Mouse (Mus musculus): Measurements from ENCODE around the gene Crybb1.

Gene Crybb1

DNA sequence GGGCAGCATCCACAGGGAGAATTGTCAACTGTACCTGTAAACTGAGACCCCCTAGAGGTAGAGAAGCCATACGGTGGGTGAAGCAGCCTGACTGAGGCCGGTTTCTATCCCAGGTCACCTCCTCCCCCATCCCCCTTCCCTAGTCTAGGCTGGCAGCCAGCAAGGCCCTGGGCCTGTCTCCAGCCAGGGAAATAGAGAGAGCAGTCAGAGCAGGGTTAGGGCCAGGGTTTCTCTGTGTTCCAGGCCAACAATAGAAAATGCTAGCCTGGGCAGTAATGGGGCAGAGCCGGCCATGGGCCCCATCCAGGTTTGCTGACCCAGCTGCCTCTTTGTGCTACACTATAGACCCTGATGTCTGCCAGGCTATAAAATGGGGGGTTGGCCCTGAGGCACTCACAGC is at the start of gene Crybb1:
TSS of gene Crybb1 (plus strand) at position 390 of the 400 bp plus-strand sequence.
- DNase-seq (ENCODE audit: low read depth, low spot score), result no peak

DNA sequence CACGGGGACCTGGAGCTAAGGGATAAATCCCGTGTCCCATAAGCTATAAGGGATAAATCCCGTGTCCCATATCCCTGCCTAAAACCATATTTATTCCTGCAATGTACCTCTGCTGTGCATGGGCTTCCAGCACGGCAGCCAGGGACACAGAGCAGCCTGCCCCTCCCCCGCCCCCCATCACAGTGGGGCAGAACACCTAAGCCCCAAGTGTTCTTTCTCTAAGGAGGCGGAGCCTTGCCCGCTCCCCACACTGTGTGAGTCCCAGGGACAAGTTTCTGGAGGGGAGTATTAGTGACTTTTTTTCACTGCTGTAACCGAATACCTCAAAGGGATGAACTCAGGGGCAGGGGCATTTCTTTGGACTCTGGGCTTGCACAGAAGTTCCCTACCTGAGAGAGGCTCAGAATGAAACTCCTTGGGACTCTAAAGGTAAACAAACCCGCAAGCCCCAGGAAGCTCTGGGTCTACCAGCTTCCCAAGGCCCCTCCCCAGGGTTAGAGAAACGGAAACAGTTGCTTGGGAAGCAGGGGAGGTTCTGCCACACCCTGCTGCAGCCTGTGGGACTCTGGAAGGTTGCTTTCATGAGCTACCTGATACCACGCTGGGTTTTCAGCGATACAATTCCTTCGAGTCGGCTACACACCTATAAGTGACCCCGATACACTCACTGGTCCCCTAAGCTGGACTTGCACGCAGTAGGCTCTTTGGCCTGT is 48.9 kb upstream of the Crybb1 start:
- DNase-seq (ENCODE audit: low read depth, low spot score), result no peak

DNA sequence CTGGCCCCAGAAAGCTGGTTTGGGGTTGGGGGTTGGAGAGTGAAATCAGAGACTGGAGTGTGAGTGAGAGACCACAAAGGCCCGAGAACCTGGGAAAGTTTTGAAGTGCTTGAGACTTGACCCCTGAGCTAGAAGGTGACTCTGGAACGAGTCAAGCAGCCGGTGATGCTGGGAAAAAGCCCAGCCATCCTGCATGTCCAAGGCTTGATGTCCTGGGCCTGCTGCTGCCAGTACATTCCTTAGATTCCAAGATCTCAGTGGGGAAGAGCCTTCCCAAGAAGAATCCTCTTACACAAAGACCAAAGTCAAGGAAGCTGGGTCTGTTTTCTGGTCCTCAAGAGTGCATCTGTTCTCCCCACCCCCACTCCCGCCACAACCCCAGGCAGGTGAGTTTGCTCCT is 47.3 kb upstream of the Crybb1 start:
- peak; percentile 56 for DNase-seq (ENCODE audit: low read depth, low spot score)

DNA sequence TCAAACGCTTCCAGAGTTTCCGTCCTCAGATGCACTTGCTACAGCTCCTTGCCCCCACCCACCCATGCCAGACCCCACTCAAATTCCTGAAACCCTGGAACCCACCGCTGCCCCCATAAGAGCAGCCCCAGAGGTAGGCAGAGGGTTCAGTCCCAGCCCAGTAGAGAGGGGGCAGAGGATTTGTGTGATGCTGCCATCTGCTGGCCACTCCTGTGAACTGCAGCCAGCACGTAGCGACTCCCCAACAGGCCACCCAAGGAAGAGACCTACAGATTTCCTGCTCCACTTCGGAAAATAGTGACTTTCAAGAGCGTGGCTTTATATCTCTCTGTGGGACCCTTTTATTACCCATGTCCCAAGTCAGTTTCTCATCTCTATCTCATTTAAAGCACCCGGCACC is 45.5 kb upstream of the Crybb1 start:
- peak; percentile 84 for DNase-seq (ENCODE audit: low read depth, low spot score)

DNA sequence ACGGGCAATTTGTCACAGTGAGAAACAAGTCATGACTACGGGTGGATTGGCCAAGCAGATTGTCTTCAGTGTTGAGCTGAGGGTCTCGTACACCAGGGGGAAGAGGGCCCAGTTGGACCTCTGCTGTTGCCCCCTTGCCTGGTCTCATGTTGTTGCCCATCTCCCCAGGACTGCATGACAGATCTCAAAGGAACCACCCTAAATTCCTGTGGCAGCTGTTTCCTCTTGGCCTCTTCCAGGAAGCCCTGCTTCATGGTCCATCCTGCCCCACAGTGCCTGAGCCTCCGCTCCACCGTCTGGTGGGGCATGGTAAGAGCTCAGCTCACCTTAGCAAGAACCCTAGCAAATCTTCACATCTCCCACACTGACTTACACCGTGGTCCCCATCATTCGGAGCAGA is 43.7 kb upstream of the Crybb1 start:
- DNase-seq (ENCODE audit: low read depth, low spot score), result no peak

DNA sequence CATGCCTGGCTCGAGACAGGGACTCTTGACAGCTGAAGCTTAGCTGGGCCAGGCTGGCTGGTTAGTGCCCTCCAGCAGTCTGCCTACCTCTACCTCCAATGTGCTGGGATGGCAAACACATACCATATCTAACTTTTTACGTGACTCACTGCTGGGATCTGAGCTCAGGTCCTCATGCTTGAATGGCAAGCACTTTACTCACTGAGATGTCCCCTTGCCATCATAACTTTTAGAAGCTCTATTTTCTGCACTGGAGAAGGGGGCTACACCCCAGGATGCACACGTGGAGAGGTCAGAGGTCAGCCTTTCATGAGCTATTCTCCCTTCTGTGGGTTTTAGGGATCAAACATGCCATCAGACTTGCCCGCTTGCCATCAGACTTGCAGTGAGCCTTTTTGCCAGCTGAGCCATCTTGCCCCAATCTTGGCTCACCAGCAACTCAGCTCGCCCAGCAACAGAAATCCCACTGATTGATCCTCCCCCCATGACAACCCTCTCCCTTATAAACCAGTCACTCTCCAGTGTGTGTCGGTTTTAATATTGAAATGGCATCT is 42.8 kb upstream of the Crybb1 start:
- no peak for DNase-seq (ENCODE audit: low read depth, low spot score)

DNA sequence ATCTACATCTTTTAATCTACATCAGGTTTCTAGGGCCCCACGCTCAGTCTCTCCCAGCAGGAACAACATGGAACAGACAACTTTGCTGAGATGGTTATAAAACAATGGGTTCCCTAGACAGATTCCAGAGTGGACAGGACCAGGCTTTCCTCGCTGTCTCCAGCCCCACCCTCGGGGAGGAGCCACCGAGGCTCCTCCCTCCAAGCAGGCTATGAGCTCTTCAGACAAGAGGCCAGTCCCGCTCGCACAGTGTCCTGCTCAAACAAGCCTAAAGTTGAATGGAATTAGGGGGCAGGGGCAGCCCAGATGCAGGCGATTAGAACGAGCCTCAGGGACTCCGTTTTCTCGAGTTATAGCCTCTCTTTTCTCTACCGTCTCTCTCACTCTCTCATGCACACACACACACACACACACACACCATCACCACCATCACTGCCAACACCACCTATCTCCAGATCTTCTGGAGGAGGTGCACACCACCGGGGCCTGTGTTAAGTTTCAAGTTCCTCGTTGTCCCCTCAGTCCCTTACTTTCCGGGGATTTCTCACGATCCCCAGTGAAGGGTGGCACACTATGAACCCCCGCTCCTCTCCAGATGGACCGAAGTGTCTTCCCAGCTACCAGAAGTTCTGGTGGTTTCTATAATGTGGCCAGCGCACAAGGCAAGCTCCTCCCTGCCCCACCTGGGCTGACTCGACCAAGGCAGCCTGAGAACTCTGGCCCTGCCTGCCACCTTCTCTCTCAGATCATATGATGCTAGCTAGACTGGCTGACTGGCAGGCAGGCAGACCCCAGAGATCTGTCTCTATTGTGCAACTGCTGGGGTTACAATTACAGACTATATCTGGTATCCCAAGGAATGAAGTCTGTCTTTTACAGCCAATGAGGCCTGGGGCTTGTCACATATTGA is 42.0 kb upstream of the Crybb1 start:
- DNase-seq (ENCODE audit: low read depth, low spot score), result peak; percentile 66

DNA sequence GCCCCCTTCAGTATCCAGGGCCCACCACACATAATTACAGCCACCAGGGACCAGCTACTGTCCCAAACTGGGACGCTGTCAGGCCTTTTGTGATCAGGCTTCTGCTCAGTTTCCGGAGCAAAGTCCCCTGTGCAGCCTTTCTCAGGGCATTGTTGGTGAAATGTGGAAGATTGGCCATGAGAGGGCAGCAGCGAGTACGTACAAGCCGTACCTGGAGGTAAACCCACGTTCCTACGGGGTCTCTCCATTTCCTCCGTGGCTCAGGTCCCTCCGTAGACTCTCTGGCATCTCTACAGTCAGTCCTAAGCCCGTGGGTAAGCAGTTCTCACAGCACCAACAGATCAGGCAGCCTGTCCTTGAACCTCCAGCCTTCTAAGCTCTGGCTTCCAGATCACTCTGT is 41.2 kb upstream of the Crybb1 start:
- DNase-seq (ENCODE audit: low read depth, low spot score), result peak; percentile 82

DNA sequence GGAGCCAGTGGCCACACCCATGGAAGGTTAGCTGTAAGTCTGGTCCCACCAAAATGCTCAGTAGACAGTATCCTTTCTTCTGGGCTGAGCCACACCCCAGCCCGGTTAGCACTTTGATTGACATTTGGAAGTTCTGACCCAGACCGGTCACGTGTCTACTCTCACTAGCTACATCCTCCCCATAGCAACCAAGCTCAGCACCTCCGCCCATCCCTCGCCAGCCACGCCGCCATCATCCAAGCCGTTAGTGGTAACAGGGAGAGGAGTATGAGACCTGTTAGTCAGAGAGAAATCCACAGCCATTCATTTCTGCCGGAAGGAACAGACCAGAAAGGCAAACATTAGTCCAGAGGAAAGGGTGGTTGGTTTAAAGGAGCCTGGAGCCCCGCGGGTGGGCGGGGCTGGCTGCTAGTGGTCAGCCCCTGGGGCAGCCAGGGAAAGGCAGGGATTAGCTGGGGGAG is 40.3 kb upstream of the Crybb1 start:
- peak; percentile 23 for DNase-seq (ENCODE audit: low read depth, low spot score)

DNA sequence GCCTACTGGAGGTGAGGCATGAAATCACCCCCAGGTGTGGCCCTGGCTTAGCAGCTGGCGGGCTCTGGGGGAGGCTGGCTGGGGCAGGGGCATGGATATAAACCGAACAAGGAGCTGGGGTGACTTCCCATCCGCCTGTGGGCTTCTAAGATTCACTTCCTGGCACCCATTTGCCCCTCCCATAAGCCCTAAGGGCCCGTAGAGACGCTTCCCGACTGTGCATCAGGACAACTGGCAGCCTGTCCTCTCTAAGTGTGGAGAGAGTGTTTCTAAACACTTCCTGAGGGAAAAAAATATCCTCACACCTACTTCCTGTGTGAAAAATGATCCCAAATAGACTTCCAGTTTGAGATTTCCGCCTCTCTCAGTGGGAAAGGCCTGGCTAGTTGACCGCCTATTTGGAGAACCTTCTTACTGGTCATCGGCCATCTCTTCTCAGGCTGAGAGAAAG is 39.8 kb upstream of the Crybb1 start:
- DNase-seq (ENCODE audit: low read depth, low spot score), result no peak

DNA sequence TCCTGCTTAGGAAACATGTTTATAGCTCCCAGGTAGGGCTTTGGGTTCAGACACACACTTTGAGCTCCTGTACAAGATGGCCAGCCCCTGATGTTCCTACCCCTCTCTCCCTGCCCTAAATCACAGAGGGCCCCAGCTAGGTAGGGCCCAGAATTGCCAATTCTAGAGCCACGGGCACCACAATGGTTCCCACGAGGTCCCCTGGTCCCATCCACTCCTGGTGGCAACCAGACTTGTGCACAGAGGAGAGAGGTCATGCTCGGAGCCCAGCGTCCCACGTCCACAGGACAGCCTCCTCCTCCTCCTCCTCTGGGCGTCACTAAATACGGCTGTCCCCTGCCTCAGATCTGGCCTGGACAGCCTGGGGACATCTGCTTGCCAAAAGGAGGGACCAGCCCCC is 39.3 kb upstream of the Crybb1 start:
- DNase-seq (ENCODE audit: low read depth, low spot score), result no peak

DNA sequence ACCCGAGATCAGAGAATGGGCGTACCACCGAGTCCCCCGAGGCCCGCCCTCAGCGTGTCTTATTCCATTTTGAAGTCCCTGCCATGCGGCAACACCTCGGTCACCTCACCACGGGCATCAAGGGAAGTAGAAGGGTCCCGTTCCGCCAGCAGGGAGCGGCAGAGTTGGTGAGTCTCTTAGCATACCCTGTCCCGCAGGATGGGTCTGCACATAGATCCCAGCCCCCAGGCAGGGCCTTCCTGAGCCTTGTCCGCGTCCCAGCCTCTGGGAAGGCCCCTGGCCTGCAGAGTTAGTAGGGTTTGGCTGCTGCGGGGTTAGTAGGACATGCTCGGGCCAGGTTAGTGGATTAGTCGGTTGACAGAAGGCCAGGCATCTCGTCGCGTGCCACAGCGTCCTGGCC is 38.6 kb upstream of the Crybb1 start:
- no peak for DNase-seq (ENCODE audit: low read depth, low spot score)

DNA sequence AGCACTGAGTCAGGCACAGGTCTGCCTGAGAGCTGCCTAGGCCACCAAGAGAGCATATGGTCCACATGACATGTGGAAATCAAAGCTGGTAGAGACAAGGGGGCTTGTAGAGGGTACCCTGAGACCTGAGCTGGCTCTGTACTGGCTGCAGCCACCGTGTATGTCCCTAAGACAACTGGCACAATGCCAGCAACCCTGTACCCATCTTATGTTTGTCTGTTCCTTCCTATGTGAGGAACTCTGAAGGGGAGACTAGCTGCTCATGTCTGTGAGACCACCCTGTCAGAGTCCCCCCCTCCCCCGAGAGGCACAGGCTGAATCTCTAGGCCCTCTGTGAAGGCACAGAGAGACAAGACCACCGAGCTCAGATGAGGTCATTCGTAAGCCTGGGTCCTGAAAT is 36.9 kb upstream of the Crybb1 start:
- DNase-seq (ENCODE audit: low read depth, low spot score), result no peak

DNA sequence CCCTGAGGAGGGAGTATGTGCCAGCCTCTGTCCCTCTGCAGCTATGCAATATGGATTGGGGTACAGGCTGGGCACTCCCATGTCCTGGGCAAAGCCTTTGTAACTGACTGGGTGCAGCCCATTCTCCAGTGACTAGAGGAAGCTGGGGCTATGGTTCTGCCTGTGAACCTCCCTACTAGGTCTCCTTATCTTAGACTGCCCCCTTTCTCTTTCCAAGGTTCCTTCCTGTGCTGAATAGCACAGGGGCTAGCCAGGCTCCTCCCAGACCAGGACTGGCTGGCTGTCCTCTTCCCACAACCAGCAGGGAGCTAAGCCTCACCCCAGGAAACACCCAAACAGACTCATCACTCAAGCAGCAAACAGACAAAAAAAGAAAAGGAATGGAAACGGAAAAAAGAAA is 36.2 kb upstream of the Crybb1 start:
- no peak for DNase-seq (ENCODE audit: low read depth, low spot score)

DNA sequence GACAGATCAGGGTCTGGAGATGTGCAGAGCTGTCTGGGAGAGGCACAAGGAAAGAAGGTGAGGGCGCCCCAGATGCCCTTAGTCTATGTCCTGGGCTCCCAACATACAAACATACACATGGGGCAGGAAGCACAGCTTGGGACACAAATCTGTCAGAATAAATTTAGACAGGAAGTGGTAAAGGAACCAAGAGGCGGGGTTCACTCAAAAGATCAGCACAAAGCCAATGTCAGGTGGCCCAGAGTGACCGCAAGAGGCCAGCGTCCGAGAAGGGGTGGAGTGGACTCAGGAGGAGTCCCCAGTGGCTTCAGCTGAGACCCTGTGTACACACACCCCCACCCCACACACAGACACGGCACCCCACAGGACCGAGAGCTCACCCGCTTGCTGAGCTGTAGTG is 35.4 kb upstream of the Crybb1 start:
- DNase-seq (ENCODE audit: low read depth, low spot score), result no peak

DNA sequence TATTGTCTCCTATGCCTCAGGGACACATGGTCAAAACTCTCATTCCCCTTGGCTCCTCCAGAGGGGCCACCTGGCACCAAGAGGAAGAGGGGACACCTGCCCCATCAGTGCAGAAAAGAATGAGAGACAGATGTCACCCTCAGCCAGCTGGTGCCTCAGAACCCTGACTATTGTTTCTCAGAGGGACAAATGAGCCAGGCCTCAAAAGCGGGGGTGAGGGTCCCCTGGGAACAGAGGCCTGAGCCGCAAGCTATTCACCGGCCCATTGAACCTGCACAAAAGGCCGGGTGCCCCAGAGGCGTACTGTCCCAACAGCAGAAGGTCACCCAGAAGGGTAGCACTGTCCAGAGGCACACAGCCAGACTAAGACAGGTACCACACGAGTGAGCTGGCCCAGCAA is 30.0 kb upstream of the Crybb1 start:
- DNase-seq (ENCODE audit: low read depth, low spot score), result peak; percentile 67

DNA sequence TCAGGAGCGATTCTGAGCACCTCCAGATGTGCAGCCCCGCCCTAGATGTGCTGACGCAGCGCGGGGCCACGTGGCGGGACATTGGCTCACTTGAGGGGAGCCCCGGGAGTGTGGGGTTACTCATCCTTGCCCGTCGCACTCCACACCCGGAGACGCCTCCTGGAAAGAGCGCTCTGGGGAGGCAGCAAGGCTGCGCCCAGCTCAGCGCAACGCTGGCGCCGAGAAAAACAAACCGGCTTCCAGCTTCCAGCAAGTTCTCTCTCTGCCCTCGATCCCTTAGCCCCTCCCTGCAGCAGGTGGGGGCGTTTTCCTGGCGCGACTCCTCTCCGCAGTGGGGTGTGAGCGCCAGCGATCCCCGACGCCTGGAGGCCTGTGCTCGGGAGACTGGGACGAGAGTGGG is 28.3 kb upstream of the Crybb1 start:
- no peak for DNase-seq (ENCODE audit: low read depth, low spot score)

DNA sequence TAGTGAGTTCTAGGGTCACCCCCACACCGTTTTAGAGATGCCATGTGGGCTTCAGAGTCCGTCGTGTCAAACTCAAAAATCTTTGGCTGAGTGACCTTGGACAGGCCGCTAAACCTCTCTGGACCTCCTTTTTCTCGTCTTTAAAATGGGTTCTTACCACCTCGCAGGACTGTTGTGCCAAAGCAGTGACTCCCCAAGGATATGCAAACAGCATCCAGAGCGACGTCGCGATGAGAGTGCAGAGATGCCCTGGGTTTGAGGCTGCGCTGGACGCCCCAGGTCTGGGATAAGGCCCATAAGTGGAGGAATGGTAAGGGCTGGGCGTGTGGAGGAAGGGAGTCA is 27.7 kb upstream of the Crybb1 start:
- no peak for DNase-seq (ENCODE audit: low read depth, low spot score)

DNA sequence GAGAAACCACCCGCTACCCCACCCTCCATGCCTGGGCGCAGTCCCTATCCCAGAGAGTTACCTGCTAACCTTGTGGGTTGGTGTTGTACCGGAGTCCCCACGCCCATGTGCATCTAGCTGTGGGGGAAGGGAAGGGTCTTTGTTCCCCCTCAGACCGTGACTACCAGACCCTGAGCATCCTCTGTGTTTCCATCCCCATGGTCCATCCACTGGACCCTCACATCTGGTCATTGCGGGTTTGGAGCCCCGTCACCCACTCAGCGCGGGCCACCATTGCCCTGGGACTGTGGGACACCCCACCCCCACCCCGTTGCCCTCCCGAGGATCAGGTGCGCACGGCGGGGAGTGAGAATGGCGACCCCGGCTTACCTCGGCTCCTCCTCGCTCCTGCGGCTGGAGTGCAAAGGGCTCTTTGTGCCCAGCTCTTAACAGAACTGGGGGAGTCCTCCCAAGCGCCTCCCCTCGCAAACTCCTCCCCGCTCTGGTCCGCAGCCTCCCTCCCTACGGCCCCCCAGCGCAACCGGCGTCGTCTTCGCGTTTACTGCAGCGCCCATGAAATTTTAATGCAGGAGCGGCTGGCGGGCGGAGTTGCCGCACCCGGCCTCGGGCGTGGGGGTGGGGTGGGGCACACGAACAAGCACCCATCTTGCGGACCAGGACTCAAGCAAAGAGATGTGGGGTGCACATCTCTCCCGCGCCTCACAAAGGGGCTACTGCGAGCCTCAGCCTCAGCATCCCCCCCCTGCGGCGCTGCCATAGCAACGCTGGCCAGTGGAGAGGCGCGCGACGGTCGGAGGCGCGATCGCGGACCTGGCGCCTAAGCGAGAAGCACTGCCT is 27.2 kb upstream of the Crybb1 start:
- DNase-seq (ENCODE audit: low read depth, low spot score), result peak; percentile 80

DNA sequence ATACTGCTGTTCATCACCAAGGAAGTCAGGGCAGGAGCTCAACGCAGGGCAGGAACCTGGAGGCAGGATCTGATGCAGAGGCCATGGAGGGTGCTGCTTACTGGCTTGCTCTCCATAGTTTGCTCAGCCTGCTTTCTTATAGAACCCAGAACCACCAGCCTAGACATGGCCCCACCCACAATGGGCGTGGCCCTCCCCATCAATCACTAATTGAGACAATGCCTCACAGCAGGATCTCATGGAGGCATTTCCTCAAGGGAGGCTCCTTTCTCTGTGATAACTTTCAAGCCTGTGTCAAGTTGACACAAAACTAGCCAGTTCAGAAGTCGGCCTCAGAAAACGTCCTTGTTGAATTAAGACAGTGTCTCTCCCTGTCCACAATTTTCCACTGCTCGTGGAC is 19.8 kb upstream of the Crybb1 start:
- no peak for DNase-seq (ENCODE audit: low read depth, low spot score)

DNA sequence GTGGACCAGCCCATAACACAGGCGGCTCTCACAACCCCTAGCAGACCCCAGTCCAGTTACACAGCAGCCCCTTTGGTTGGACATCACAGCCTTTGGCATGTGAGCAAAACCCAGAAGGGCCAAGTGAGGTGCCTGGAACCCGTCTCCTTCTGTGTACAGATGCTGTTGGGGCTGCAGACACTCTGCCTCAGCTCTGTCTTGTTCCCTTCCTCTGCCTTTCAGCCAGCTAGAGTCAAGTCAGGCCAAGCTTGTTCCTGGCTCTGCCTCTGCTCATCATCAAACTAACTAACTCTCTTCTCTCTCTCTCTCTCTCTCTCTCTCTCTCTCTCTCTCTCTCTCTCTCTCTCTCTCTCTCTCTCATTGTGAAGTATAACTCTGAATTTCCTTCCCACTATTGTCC is 19.0 kb upstream of the Crybb1 start:
- DNase-seq (ENCODE audit: low read depth, low spot score), result no peak

DNA sequence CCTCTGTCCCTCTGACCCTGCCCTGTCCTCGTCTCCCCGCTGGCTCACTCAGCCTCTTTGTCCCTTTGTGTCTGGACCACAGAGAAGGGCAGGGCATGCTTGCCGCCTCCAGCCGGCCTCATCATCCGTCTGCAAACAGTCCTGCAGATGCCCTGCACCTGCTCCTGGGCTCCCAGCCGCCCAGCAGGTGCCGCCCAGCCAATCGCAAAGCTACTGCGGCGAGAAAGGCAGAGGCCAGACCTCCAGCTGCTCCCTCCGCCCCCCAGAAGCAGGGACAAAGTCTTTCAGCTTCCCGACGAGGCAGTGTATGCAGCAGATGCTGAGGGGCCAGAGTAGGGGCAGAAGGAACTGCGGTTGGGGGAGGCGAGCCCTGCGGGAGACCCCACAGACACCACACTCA is 18.2 kb upstream of the Crybb1 start:
- peak; percentile 87 for DNase-seq (ENCODE audit: low read depth, low spot score)

Data from mesoderm, embryonic 11.5 days (tissue).